ENCODE assay signal across 7 mouse cellular contexts in genomic region chr11:50325496-50326301, GRCm38 (mm10). TPM values are rescaled to one million over a fixed set of nuclear protein-coding genes. Genes with fewer than 3 reads are reported as not detected.
DNase-seq lines count a peak whose midpoint lies in the region; ATAC-seq lines count a peak whose summit lies in the region.

Gene Canx (minus strand): TSS chr11:50325673.

- no peaks in the 10 kb centered on the region for H3K27me3 ChIP-seq in embryonic facial prominence, embryonic 12.5 days
- H3K27me3 ChIP-seq in limb, embryonic 11.5 days (ENCODE audit: control insufficient read depth, insufficient read depth, low read length) = no peaks in the 10 kb centered on the region
- H3K27me3 ChIP-seq in midbrain, embryonic 14.5 days (ENCODE audit: control insufficient read depth, insufficient read depth, low read length) = no peaks in the 10 kb centered on the region

- H3K4me1 ChIP-seq in embryonic facial prominence, embryonic 12.5 days = peaks cover 13% of the 10 kb centered on the region
- peaks cover 4% of the 10 kb centered on the region; the same call in 1 of the 2 replicates for H3K4me1 ChIP-seq in limb, embryonic 11.5 days (ENCODE audit: control insufficient read depth, insufficient read depth, low read length)
- peaks cover 26% of the 10 kb centered on the region for H3K4me1 ChIP-seq in midbrain, embryonic 14.5 days (ENCODE audit: control insufficient read depth, insufficient read depth, low read length)

- WGBS in embryonic facial prominence, embryonic 12.5 days = under 1% methylated on average over 64 of the region's 64 CpGs
- under 1% methylated on average over 64 of the region's 64 CpGs for WGBS in limb, embryonic 11.5 days
- WGBS in midbrain, embryonic 14.5 days = under 1% methylated on average over 64 of the region's 64 CpGs

- DNase-seq in adrenal gland, postnatal 25 days = peak; percentile 95
- DNase-seq in heart, adult 11 months = peak; percentile 100
- DNase-seq in kidney, adult 18-20 months = peak; percentile 99
- peak; percentile 100 for DNase-seq in limb, embryonic 11.5 days (ENCODE audit: low spot score)
- peak; percentile 100 for DNase-seq in midbrain, embryonic 14.5 days
- peak; percentile 96 for DNase-seq in spleen, adult 18-20 months

- H3K27ac ChIP-seq in embryonic facial prominence, embryonic 12.5 days = peak within 1 kb of the TSS; percentile 90
- H3K27ac ChIP-seq in limb, embryonic 11.5 days (replicated peaks; ENCODE audit: low read depth, low read length) = peak within 1 kb of the TSS; percentile 83
- H3K27ac ChIP-seq in midbrain, embryonic 14.5 days (replicated peaks; ENCODE audit: low read depth, low read length) = peak within 1 kb of the TSS; percentile 93

- ATAC-seq in embryonic facial prominence, embryonic 12.5 days (ENCODE audit: insufficient number of reproducible peaks, insufficient read depth, low FRiP score, low TSS enrichment) = peak; percentile 98
- peak; percentile 99 for ATAC-seq in limb, embryonic 11.5 days (ENCODE audit: insufficient number of reproducible peaks, low FRiP score, low TSS enrichment, low read depth)
- ATAC-seq in midbrain, embryonic 14.5 days (ENCODE audit: low FRiP score, low TSS enrichment) = peak; percentile 99

- peak within 1 kb of the TSS; percentile 98 for H3K9ac ChIP-seq in embryonic facial prominence, embryonic 12.5 days
- peak within 1 kb of the TSS; percentile 93 for H3K9ac ChIP-seq in limb, embryonic 11.5 days (ENCODE audit: low read length)
- peak within 1 kb of the TSS; percentile 95 for H3K9ac ChIP-seq in midbrain, embryonic 14.5 days (replicated peaks; ENCODE audit: low read length)

- no peaks in the 10 kb centered on the region for H3K9me3 ChIP-seq in embryonic facial prominence, embryonic 12.5 days
- no peaks in the 10 kb centered on the region for H3K9me3 ChIP-seq in limb, embryonic 11.5 days (ENCODE audit: control insufficient read depth, low read length)
- H3K9me3 ChIP-seq in midbrain, embryonic 14.5 days (ENCODE audit: control insufficient read depth, low read length) = no peaks in the 10 kb centered on the region

- peak within 1 kb of the TSS; percentile 96 for H3K4me3 ChIP-seq in embryonic facial prominence, embryonic 12.5 days
- H3K4me3 ChIP-seq in limb, embryonic 11.5 days (ENCODE audit: low read depth, low read length) = peak within 1 kb of the TSS; percentile 74
- H3K4me3 ChIP-seq in midbrain, embryonic 14.5 days (replicated peaks; ENCODE audit: low read depth, low read length) = peak within 1 kb of the TSS; percentile 95

- H3K36me3 ChIP-seq in embryonic facial prominence, embryonic 12.5 days = no peaks in the 10 kb centered on the region
- H3K36me3 ChIP-seq in limb, embryonic 11.5 days (ENCODE audit: control insufficient read depth, insufficient read depth, low read length) = no peaks in the 10 kb centered on the region
- no peaks in the 10 kb centered on the region for H3K36me3 ChIP-seq in midbrain, embryonic 14.5 days (ENCODE audit: control insufficient read depth, insufficient read depth, low read length)

- peak within 1 kb of the TSS; percentile 75 for H3K4me2 ChIP-seq in embryonic facial prominence, embryonic 12.5 days (replicated peaks)
- H3K4me2 ChIP-seq in limb, embryonic 11.5 days (ENCODE audit: low read depth, severe bottlenecking) = peak within 1 kb of the TSS; percentile 71
- peak within 1 kb of the TSS; percentile 77 for H3K4me2 ChIP-seq in midbrain, embryonic 14.5 days (ENCODE audit: low read length)

RNA-seq across cellular contexts. Expression of gene Canx, which starts in this region (rescaled TPM):
- total RNA-seq in adrenal gland, postnatal 25 days (2021) = 362 and 433 TPM in 2 replicates
- polyA plus RNA-seq in embryonic facial prominence, embryonic 12.5 days (2016; fragmentation: Nextera tagmentation; extraction: Ambion mirVana) = 287 and 307 TPM in 2 replicates
- 242 and 250 TPM in 2 replicates for polyA plus RNA-seq in limb, embryonic 11.5 days (2014; fragmentation: Nextera tagmentation; extraction: Ambion mirVana)
- 181 and 232 TPM in 2 replicates for polyA plus RNA-seq in midbrain, embryonic 14.5 days (2014; fragmentation: Nextera tagmentation; extraction: Ambion mirVana)

Comparison
In these comparisons a context has a peak if more than half of its experiments do, and no peak if none do; other contexts are left out.
1. Peak in every context shown above with its lines: DNase-seq, ATAC-seq, H3K4me3 ChIP-seq and H3K27ac ChIP-seq.